Mouse (Mus musculus): ENCODE measurements around the gene Ly6f. TPM values are rescaled to one million over a fixed set of nuclear protein-coding genes. Genes with fewer than 3 reads are reported as not detected.

Gene Ly6f
- polyA plus RNA-seq, 1 experiment from 2014 or later: not detected

DNA sequence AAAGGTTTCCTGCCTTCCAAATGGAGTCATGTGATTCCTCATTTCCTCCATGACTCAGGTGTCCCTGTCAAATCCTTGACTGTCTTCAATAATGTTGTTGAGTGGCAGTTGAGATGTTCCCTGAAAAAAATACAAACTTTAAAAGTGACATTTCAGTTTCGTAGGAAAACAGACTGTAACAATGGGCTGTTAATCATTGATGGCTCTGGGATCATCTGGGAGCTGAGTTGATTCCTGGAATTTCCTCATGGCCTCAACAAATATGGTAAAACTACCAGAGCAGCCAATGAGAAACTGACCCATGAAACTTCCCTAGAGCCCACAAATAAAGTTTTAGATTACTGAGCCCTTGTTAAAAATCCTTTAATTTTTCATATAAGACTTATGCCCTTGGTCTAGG, 37.9 kb downstream of the Ly6f start:
- DNase-seq (ENCODE audit: low spot score) (no peak), ATAC-seq (ENCODE audit: insufficient read depth, low FRiP score, low TSS enrichment) (no peak)
- Histone ChIP-seq H3K27ac (ENCODE audit: low read depth, low read length) (no peak overlapping the region), H3K27me3 (ENCODE audit: control insufficient read depth, insufficient read depth, low read length) (no peaks in the 10 kb centered on the region), H3K4me1 (ENCODE audit: control insufficient read depth, insufficient read depth, low read length) (no peaks in the 10 kb centered on the region), H3K36me3 (ENCODE audit: control insufficient read depth, insufficient read depth, low read length) (no peaks in the 10 kb centered on the region), H3K4me2 (ENCODE audit: low read depth) (no peak overlapping the region), H3K9me3 (ENCODE audit: control insufficient read depth, low read length) (no peaks in the 10 kb centered on the region), H3K4me3 (ENCODE audit: low read depth, low read length) (no peak overlapping the region), H3K9ac (ENCODE audit: low read length) (no peak overlapping the region)
- 63% methylated on average over 1 of the region's 1 CpGs for WGBS

DNA sequence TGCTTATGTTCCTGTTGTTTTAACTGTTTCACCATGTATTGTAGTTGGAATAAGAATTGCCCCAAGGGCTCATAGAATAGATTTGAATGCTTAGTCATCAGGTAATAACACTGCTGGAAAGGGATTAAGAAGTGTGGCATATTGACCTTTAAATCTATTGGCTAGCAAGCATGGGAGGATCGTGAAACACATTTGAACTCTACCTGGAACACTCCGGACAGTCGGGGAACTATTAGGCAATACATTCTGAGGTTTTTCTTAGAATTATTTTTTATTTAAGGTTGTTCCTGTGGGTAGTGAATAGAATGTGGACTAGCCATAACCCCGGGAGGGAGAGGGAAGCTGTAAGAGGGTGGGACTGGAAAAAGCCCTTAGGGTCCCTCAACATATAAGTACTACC, 41.0 kb downstream of the Ly6f start:
- no peak overlapping the region for H3K4me2 ChIP-seq (ENCODE audit: low read depth)
- no peak overlapping the region for H3K4me3 ChIP-seq (ENCODE audit: low read depth, low read length)
- 91% methylated on average over 4 of the region's 4 CpGs for WGBS
- DNase-seq (ENCODE audit: low spot score): no peak
- H3K9ac ChIP-seq (ENCODE audit: low read length): no peak overlapping the region
- H3K36me3 ChIP-seq (ENCODE audit: control insufficient read depth, insufficient read depth, low read length): no peaks in the 10 kb centered on the region
- no peak overlapping the region for H3K27ac ChIP-seq (ENCODE audit: low read depth, low read length)
- H3K4me1 ChIP-seq (ENCODE audit: control insufficient read depth, insufficient read depth, low read length): no peaks in the 10 kb centered on the region
- ATAC-seq (ENCODE audit: insufficient read depth, low FRiP score, low TSS enrichment): no peak
- H3K9me3 ChIP-seq (ENCODE audit: control insufficient read depth, low read length): no peaks in the 10 kb centered on the region
- no peaks in the 10 kb centered on the region for H3K27me3 ChIP-seq (ENCODE audit: control insufficient read depth, insufficient read depth, low read length)

DNA sequence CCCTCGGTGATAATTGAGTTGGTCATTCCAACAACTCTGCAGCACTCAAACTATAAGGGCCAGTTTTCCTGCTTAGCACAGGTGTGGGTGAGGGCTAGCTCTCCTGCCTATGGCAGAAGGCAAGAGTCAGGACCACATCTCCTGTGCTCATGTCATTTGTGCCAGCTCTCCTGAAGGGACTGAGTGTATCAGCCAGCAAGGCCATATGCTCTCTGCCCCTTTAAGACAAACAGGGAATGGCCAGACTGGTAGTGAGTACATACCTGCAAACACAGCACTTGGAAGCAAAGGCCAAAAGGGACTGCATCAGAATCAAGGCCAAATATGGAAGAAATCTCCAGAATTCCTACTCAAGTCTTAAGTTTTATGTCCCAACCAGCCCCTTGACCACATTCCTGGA, 41.7 kb downstream of the Ly6f start:
- Histone ChIP-seq H3K4me2 (ENCODE audit: low read depth) (no peak overlapping the region), H3K9ac (ENCODE audit: low read length) (no peak overlapping the region), H3K27ac (ENCODE audit: low read depth, low read length) (no peak overlapping the region), H3K4me1 (ENCODE audit: control insufficient read depth, insufficient read depth, low read length) (no peaks in the 10 kb centered on the region), H3K9me3 (ENCODE audit: control insufficient read depth, low read length) (no peaks in the 10 kb centered on the region), H3K4me3 (ENCODE audit: low read depth, low read length) (no peak overlapping the region), H3K36me3 (ENCODE audit: control insufficient read depth, insufficient read depth, low read length) (no peaks in the 10 kb centered on the region), H3K27me3 (ENCODE audit: control insufficient read depth, insufficient read depth, low read length) (no peaks in the 10 kb centered on the region)
- no peak for ATAC-seq (ENCODE audit: insufficient read depth, low FRiP score, low TSS enrichment)
- DNase-seq (ENCODE audit: low spot score): no peak
- WGBS: 93% methylated on average over 1 of the region's 1 CpGs

DNA sequence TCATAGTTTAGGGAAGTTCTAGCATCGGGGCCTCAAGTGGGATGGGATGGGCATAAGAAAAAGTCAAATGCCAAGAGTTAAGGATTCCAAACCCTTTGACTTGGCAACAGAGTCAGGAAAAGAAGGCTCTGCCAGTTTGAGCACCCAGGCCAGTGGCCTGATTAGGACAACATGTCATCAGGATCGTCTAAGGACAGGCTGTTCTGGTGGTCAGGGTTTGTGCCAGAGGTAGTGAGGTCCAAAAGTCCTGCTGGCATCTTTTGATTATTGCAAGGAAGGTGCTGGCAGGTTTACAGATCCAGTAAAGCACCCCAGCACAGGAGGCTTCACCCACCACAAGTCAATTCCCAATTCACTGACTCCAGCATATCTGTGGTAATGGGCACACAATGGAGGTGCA, 46.2 kb downstream of the Ly6f start:
- ATAC-seq (ENCODE audit: insufficient read depth, low FRiP score, low TSS enrichment) (no peak), DNase-seq (ENCODE audit: low spot score) (no peak)
- 92% methylated on average over 2 of the region's 2 CpGs for WGBS
- no peaks in the 10 kb centered on the region for H3K4me1 ChIP-seq (ENCODE audit: control insufficient read depth, insufficient read depth, low read length)
- H3K27ac ChIP-seq (ENCODE audit: low read depth, low read length): no peak overlapping the region
- H3K36me3 ChIP-seq (ENCODE audit: control insufficient read depth, insufficient read depth, low read length): no peaks in the 10 kb centered on the region
- no peaks in the 10 kb centered on the region for H3K9me3 ChIP-seq (ENCODE audit: control insufficient read depth, low read length)
- no peaks in the 10 kb centered on the region for H3K27me3 ChIP-seq (ENCODE audit: control insufficient read depth, insufficient read depth, low read length)
- H3K9ac ChIP-seq (ENCODE audit: low read length): no peak overlapping the region
- H3K4me3 ChIP-seq (ENCODE audit: low read depth, low read length): no peak overlapping the region
- H3K4me2 ChIP-seq (ENCODE audit: low read depth): no peak overlapping the region

DNA sequence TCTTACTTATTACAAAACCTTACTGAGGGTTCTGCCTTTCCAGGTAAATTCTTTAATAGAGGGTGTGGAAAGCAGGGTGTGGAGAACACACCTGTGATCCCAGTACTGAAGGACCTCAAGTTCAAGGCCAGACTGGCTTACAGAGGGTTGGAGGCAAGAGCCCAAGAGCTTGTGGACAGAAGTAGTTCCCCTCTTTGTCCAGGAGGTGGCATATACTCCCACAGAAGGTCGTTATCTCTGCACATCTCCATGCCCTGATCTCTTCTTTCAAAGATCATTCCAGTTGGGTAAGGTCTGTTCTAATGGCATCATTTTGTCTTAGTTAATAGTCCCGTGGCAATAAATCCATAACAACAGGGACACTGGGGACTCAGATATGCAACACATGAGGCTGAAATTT, 49.0 kb downstream of the Ly6f start:
- ATAC-seq (ENCODE audit: insufficient read depth, low FRiP score, low TSS enrichment) (no peak), DNase-seq (ENCODE audit: low spot score) (no peak)
- Histone ChIP-seq H3K36me3 (ENCODE audit: control insufficient read depth, insufficient read depth, low read length) (no peaks in the 10 kb centered on the region), H3K27me3 (ENCODE audit: control insufficient read depth, insufficient read depth, low read length) (no peaks in the 10 kb centered on the region), H3K27ac (ENCODE audit: low read depth, low read length) (no peak overlapping the region), H3K4me3 (ENCODE audit: low read depth, low read length) (no peak overlapping the region), H3K9me3 (ENCODE audit: control insufficient read depth, low read length) (no peaks in the 10 kb centered on the region), H3K4me1 (ENCODE audit: control insufficient read depth, insufficient read depth, low read length) (no peaks in the 10 kb centered on the region), H3K9ac (ENCODE audit: low read length) (no peak overlapping the region), H3K4me2 (ENCODE audit: low read depth) (no peak overlapping the region)
- 44% methylated on average over 2 of the region's 2 CpGs for WGBS

DNA sequence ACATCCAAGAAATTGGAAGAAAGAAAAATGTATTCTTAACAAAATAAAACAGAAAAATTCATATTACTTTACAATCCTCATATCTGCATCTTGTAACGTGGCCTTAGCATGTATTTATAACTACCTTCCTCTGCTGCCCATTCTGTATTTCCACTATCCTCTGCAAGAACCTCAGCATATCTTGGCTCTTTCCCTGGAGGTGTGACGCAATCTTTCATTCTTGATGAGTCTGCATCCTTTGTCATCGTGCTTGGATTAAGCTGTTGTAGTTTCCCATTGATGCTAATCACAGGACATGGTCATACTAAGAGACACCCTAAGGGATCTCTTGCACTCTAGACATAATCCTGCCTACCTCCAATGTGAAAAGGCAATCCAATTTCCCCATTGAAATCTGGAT, 50.4 kb downstream of the Ly6f start:
- 93% methylated on average over 3 of the region's 3 CpGs for WGBS
- ATAC-seq (ENCODE audit: insufficient read depth, low FRiP score, low TSS enrichment) (no peak), DNase-seq (ENCODE audit: low spot score) (no peak)
- Histone ChIP-seq H3K36me3 (ENCODE audit: control insufficient read depth, insufficient read depth, low read length) (no peaks in the 10 kb centered on the region), H3K4me3 (ENCODE audit: low read depth, low read length) (no peak overlapping the region), H3K27me3 (ENCODE audit: control insufficient read depth, insufficient read depth, low read length) (no peaks in the 10 kb centered on the region), H3K9ac (ENCODE audit: low read length) (no peak overlapping the region), H3K4me1 (ENCODE audit: control insufficient read depth, insufficient read depth, low read length) (no peaks in the 10 kb centered on the region), H3K9me3 (ENCODE audit: control insufficient read depth, low read length) (0 out of 2 replicates have a peak, but pooled peaks cover 2% of the 10 kb centered on the region), H3K27ac (ENCODE audit: low read depth, low read length) (no peak overlapping the region), H3K4me2 (ENCODE audit: low read depth) (no peak overlapping the region)

GRCm38 (mm10) chr15:75320104-75320503, 51.9 kb downstream of the Ly6f start:
- Histone ChIP-seq H3K36me3 (ENCODE audit: control insufficient read depth, insufficient read depth, low read length) (no peaks in the 10 kb centered on the region), H3K4me3 (ENCODE audit: low read depth, low read length) (no peak overlapping the region), H3K9ac (ENCODE audit: low read length) (no peak overlapping the region), H3K4me1 (ENCODE audit: control insufficient read depth, insufficient read depth, low read length) (no peaks in the 10 kb centered on the region), H3K27ac (ENCODE audit: low read depth, low read length) (no peak overlapping the region), H3K4me2 (ENCODE audit: low read depth) (no peak overlapping the region), H3K9me3 (ENCODE audit: control insufficient read depth, low read length) (peaks cover 2% of the 10 kb centered on the region; the same call in 1 of the 2 replicates), H3K27me3 (ENCODE audit: control insufficient read depth, insufficient read depth, low read length) (no peaks in the 10 kb centered on the region)
- WGBS: 88% methylated on average over 3 of the region's 3 CpGs
- ATAC-seq (ENCODE audit: insufficient read depth, low FRiP score, low TSS enrichment) (no peak), DNase-seq (ENCODE audit: low spot score) (no peak)

Other genes with a start within 250 kb of the Ly6f start
- 1.1 and 1.3 TPM in 2 replicates for gene Ly6c1, start 219.6 kb upstream of the Ly6f start, polyA plus RNA-seq (2014; fragmentation: Nextera tagmentation; extraction: Ambion mirVana)
- gene Ly6c2, start 156.5 kb upstream of the Ly6f start, polyA plus RNA-seq (2014; fragmentation: Nextera tagmentation; extraction: Ambion mirVana): not detected in 2 replicates
- not detected in 2 replicates for gene Ly6g, start 113.2 kb upstream of the Ly6f start, polyA plus RNA-seq (2014; fragmentation: Nextera tagmentation; extraction: Ambion mirVana)
- gene BC025446, start 52.0 kb upstream of the Ly6f start, polyA plus RNA-seq (2014; fragmentation: Nextera tagmentation; extraction: Ambion mirVana): not detected in 2 replicates

Measured in neural tube, embryonic 11.5 days (tissue).